Mouse (Mus musculus): ENCODE measurements around the gene Slc25a26.

The Slc25a26 gene

GRCm38 (mm10) chr6:94640297-94640696 is 140.2 kb downstream of the Slc25a26 start:
- DNase-seq (ENCODE audit: low spot score), result no peak

GRCm38 (mm10) chr6:94642048-94642447 is 141.9 kb downstream of the Slc25a26 start:
- DNase-seq (ENCODE audit: low spot score), result no peak

- DNase-seq (ENCODE audit: low spot score), result no peak
These were observed 143.9 kb downstream of the Slc25a26 start for GRCm38 (mm10) chr6:94643989-94644388.

GRCm38 (mm10) chr6:94644641-94645040 is 144.5 kb downstream of the Slc25a26 start:
- DNase-seq (ENCODE audit: low spot score), result no peak

- DNase-seq (ENCODE audit: low spot score), result no peak
These were observed 145.6 kb downstream of the Slc25a26 start for GRCm38 (mm10) chr6:94645723-94646122.

GRCm38 (mm10) chr6:94646274-94646863 is 146.2 kb downstream of the Slc25a26 start:
- DNase-seq (ENCODE audit: low spot score), result no peak

- no peak for DNase-seq (ENCODE audit: low spot score)
These were observed 146.8 kb downstream of the Slc25a26 start for GRCm38 (mm10) chr6:94646902-94647301.

GRCm38 (mm10) chr6:94647574-94648430 is 147.7 kb downstream of the Slc25a26 start:
- DNase-seq (ENCODE audit: low spot score), result no peak

- DNase-seq (ENCODE audit: low spot score), result no peak
These were observed 148.4 kb downstream of the Slc25a26 start for GRCm38 (mm10) chr6:94648496-94648895.

- DNase-seq (ENCODE audit: low spot score), result no peak
These were observed 149.5 kb downstream of the Slc25a26 start for GRCm38 (mm10) chr6:94649637-94650036.

- DNase-seq (ENCODE audit: low spot score), result no peak
These were observed 151.4 kb downstream of the Slc25a26 start for GRCm38 (mm10) chr6:94651541-94651940.

- no peak for DNase-seq (ENCODE audit: low spot score)
These were observed 152.6 kb downstream of the Slc25a26 start for GRCm38 (mm10) chr6:94652659-94653213.

GRCm38 (mm10) chr6:94653388-94654316 is 153.5 kb downstream of the Slc25a26 start:
- no peak for DNase-seq (ENCODE audit: low spot score)

All from testis, postnatal 10 days (tissue).